Mouse (Mus musculus): ENCODE measurements around the gene Mical2. TPM values are rescaled to one million over a fixed set of nuclear protein-coding genes. Genes with fewer than 3 reads are reported as not detected.

Gene Mical2
- polyA plus RNA-seq, 1 experiment from 2014 or later, result 15.3 TPM

DNA sequence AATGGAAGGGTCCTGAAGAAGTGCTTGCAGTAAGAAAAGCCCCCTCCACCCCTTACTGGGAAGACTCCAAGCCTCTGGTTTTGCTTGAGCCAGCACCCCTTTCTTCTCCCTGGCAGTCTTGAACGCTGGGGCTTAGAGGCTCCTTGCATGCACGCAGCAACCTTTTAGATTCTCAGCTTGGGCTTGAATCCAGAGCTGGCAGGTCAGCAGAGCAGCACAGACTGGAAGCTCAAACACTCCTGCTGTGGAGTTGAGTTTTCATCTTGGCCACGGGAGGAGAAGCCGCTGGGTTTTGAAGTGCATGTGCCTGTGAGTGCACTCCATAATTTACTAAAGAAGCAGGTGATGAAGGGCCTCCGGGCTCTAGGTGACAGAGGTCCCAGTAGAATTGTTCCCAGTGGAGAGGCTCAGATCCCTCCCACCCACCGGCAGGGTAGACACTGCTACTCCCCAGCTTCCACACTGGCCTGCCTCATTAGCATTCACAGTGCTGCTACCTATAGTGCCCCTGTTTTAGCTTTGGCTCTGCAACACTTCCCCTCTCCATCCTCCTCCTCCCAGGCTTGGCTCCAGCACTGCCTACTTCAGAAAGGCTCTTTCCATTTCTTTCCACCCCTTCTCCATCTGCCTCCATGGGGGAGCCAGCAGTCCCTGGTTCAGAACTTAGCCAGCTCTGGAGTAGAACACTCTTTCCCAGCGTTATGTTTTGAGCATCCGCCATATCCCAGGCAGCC is 15.7 kb downstream of the Mical2 start:
- peaks cover 3% of the 10 kb centered on the region; the same call in 1 of the 2 replicates for H3K36me3 ChIP-seq (ENCODE audit: insufficient read depth)
- H3K9me3 ChIP-seq (ENCODE audit: low read depth, low read length), result no peaks in the 10 kb centered on the region
- no peak overlapping the region for H3K27ac ChIP-seq (ENCODE audit: low read depth)
- ATAC-seq (ENCODE audit: insufficient read depth) (no peak), DNase-seq (no peak)
- H3K4me2 ChIP-seq, result no peak overlapping the region
- 55% methylated on average over 8 of the region's 8 CpGs for WGBS
- H3K4me3 ChIP-seq (ENCODE audit: low read depth, low read length), result no peak overlapping the region
- H3K9ac ChIP-seq, result no peak overlapping the region
- H3K27me3 ChIP-seq (ENCODE audit: insufficient read depth, low read length), result no peaks in the 10 kb centered on the region
- peaks cover 5% of the 10 kb centered on the region; the same call in 1 of the 2 replicates for H3K4me1 ChIP-seq (ENCODE audit: insufficient read depth)
- TF ChIP-seq CTCF (IDR thresholded peaks at IDR 0.05; ENCODE audit: low read depth), result no peak

DNA sequence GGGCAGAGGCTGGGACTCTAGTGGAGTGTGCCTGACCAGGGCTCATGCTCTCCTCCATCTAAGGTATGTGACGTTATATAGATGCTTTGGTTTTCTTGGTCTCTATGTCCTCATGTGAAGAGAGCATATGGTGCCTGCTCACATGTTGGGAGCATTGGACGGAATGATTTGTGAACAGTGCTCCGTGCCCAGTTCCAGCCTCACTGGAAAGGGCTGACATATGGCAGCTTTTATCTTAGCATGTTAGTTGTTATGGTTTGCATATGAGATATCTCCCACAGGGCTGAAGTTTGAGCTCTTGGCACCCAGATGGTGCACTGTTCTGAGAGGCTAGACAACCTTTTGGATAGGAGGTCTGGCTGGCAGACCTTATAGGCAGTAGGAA is 16.3 kb downstream of the Mical2 start:
- no peak for DNase-seq
- 91% methylated on average over 3 of the region's 3 CpGs for WGBS
- H3K9ac ChIP-seq, result no peak overlapping the region
- no peak overlapping the region for H3K4me3 ChIP-seq (ENCODE audit: low read depth, low read length)
- H3K4me2 ChIP-seq, result no peak overlapping the region
- TF ChIP-seq CTCF (IDR thresholded peaks at IDR 0.05; ENCODE audit: low read depth), result no peak
- peaks cover 5% of the 10 kb centered on the region; the same call in 1 of the 2 replicates for H3K4me1 ChIP-seq (ENCODE audit: insufficient read depth)
- no peaks in the 10 kb centered on the region for H3K9me3 ChIP-seq (ENCODE audit: low read depth, low read length)
- peaks cover 3% of the 10 kb centered on the region; the same call in 1 of the 2 replicates for H3K36me3 ChIP-seq (ENCODE audit: insufficient read depth)
- ATAC-seq (ENCODE audit: insufficient read depth), result no peak
- H3K27me3 ChIP-seq (ENCODE audit: insufficient read depth, low read length), result no peaks in the 10 kb centered on the region
- no peak overlapping the region for H3K27ac ChIP-seq (ENCODE audit: low read depth)

DNA sequence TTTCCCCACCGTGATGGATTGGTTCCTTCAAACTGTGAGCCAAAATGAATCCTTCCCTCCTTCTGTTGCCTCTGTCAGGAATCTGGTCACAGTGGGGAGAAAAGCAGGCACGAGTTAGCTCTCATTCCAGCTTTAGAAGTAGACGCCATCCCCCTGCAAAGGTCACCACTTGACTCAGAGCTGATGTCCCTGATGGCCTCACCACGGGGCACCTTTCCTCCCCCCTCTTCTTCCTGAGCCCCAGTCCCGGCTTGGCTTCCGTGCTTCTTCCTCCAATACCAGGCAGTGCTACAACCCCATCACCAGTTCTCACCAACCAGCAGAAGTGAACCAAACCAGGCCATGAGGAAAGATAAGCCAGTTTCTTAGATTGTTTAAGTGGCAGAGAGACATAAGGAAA is 16.9 kb downstream of the Mical2 start:
- Histone ChIP-seq H3K36me3 (ENCODE audit: insufficient read depth) (peaks cover 3% of the 10 kb centered on the region; the same call in 1 of the 2 replicates), H3K4me1 (ENCODE audit: insufficient read depth) (peaks cover 5% of the 10 kb centered on the region; the same call in 1 of the 2 replicates), H3K4me2 (no peak overlapping the region), H3K4me3 (ENCODE audit: low read depth, low read length) (no peak overlapping the region), H3K27me3 (ENCODE audit: insufficient read depth, low read length) (no peaks in the 10 kb centered on the region), H3K9me3 (ENCODE audit: low read depth, low read length) (no peaks in the 10 kb centered on the region), H3K27ac (ENCODE audit: low read depth) (no peak overlapping the region), H3K9ac (no peak overlapping the region)
- ATAC-seq (ENCODE audit: insufficient read depth), result no peak
- WGBS, result 62% methylated on average over 6 of the region's 6 CpGs
- TF ChIP-seq CTCF (IDR thresholded peaks at IDR 0.05; ENCODE audit: low read depth), result no peak
- no peak for DNase-seq

DNA sequence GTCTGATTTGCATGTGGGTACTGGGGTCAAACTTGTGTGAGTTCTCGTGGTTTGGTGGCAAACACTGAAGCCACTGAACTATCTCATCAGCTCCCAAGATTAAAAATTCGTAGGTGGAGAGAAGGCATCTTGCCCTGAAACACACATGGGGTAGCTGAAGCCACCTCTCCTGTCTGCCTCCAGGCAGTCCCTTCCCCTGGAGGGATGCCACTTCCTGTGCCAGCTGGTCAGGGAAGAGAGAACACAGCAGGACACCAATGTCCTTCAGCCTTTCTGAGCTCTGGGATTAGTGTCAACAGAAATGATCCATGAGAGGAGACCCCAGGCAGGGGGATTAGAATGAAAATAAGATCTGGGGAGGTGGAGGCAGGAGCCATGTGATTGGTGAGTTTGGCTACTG is 18.4 kb downstream of the Mical2 start:
- Histone ChIP-seq H3K4me2 (no peak overlapping the region), H3K9ac (no peak overlapping the region), H3K27ac (ENCODE audit: low read depth) (no peak overlapping the region), H3K4me1 (ENCODE audit: insufficient read depth) (peaks cover 5% of the 10 kb centered on the region; the same call in 1 of the 2 replicates), H3K4me3 (ENCODE audit: low read depth, low read length) (no peak overlapping the region), H3K9me3 (ENCODE audit: low read depth, low read length) (no peaks in the 10 kb centered on the region), H3K36me3 (ENCODE audit: insufficient read depth) (peaks cover 3% of the 10 kb centered on the region; the same call in 1 of the 2 replicates), H3K27me3 (ENCODE audit: insufficient read depth, low read length) (no peaks in the 10 kb centered on the region)
- no peak for TF ChIP-seq CTCF (IDR thresholded peaks at IDR 0.05; ENCODE audit: low read depth)
- DNase-seq, result no peak
- 62% methylated on average over 2 of the region's 2 CpGs for WGBS
- no peak for ATAC-seq (ENCODE audit: insufficient read depth)

DNA sequence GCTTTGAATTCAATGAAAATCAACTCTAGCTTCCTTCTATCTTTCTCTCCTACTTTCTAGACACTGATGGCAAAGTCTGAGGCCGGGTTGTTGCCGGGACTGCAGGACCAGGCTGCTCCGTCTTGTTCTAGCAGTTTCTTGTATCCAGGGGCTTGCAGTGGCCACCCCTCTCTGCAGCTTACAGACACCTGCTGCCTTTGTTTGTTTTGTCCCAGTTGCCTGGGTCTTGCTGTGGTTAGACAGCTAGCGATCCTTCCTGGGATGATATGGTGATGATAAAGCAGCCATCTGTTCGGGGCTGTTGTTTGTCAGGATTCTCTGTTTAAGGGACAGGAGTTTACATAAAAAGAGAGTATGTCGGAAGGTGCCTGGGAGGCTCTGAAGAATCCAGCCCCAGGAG is 19.0 kb downstream of the Mical2 start:
- Histone ChIP-seq H3K27ac (ENCODE audit: low read depth) (no peak overlapping the region), H3K9ac (no peak overlapping the region), H3K36me3 (ENCODE audit: insufficient read depth) (peaks cover 3% of the 10 kb centered on the region; the same call in 1 of the 2 replicates), H3K4me3 (ENCODE audit: low read depth, low read length) (no peak overlapping the region), H3K4me1 (ENCODE audit: insufficient read depth) (peaks cover 5% of the 10 kb centered on the region; the same call in 1 of the 2 replicates), H3K27me3 (ENCODE audit: insufficient read depth, low read length) (no peaks in the 10 kb centered on the region), H3K4me2 (no peak overlapping the region), H3K9me3 (ENCODE audit: low read depth, low read length) (no peaks in the 10 kb centered on the region)
- DNase-seq (no peak), ATAC-seq (ENCODE audit: insufficient read depth) (no peak)
- WGBS, result 16% methylated on average over 6 of the region's 6 CpGs
- TF ChIP-seq CTCF (IDR thresholded peaks at IDR 0.05; ENCODE audit: low read depth), result no peak

DNA sequence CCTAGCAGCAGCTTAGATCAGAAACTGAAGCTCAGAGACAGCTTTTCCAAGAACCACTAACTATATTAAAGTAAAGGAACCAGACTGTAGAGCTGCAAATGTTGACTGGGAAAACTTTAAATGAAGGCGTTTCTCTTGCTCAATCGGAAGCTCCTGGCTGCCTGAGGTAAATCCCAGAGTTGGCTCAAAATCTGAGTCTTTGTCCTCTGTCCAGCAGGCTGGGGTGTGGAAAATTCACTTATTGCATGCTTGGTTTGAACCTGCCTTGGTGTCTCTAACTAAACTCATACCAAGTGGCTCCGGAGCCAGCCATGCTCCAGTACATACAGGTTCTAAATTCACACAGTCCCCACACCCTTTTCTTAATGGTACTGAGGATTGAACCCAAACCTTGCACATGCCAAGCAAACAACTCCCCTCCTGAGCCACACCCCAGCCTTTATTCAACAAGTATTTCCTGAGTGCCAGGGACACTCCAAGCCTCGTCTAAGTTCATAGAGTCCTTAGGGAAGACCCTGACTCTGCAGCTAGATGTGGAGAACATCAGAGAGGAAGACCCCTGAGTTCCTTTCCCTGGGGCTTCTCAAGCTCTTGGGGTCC is 20.3 kb downstream of the Mical2 start:
- DNase-seq (no peak), ATAC-seq (ENCODE audit: insufficient read depth) (no peak)
- Histone ChIP-seq H3K27me3 (ENCODE audit: insufficient read depth, low read length) (no peaks in the 10 kb centered on the region), H3K4me3 (ENCODE audit: low read depth, low read length) (no peak overlapping the region), H3K36me3 (ENCODE audit: insufficient read depth) (no peaks in the 10 kb centered on the region), H3K4me2 (no peak overlapping the region), H3K4me1 (ENCODE audit: insufficient read depth) (peaks cover 5% of the 10 kb centered on the region; the same call in 1 of the 2 replicates), H3K9ac (no peak overlapping the region), H3K27ac (ENCODE audit: low read depth) (no peak overlapping the region), H3K9me3 (ENCODE audit: low read depth, low read length) (no peaks in the 10 kb centered on the region)
- no peak for TF ChIP-seq CTCF (IDR thresholded peaks at IDR 0.05; ENCODE audit: low read depth)
- WGBS, result 74% methylated on average over 4 of the region's 4 CpGs

DNA sequence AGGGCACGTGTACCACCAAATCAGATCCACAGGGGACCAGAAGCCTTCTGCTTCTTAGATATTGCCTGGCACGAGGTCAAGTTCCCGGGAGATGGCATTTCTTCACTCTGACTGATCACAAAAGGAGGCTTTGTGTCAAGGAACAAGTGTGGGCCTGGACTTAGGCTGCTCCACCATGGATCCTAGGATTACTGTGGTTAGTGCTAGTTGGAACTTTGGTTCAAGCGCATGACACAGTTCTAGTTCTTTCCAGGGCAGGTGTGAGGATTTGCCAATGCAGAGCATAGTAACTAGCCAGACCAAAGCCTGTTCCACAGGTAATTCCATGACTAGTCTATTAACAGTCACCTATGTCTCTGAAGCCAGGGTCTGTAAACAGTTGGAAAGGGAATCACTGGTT is 20.8 kb downstream of the Mical2 start:
- Histone ChIP-seq H3K4me2 (no peak overlapping the region), H3K36me3 (ENCODE audit: insufficient read depth) (no peaks in the 10 kb centered on the region), H3K27ac (ENCODE audit: low read depth) (no peak overlapping the region), H3K9ac (no peak overlapping the region), H3K9me3 (ENCODE audit: low read depth, low read length) (no peaks in the 10 kb centered on the region), H3K4me1 (ENCODE audit: insufficient read depth) (peaks cover 5% of the 10 kb centered on the region; the same call in 1 of the 2 replicates), H3K4me3 (ENCODE audit: low read depth, low read length) (no peak overlapping the region), H3K27me3 (ENCODE audit: insufficient read depth, low read length) (no peaks in the 10 kb centered on the region)
- DNase-seq, result no peak
- no peak for TF ChIP-seq CTCF (IDR thresholded peaks at IDR 0.05; ENCODE audit: low read depth)
- no peak for ATAC-seq (ENCODE audit: insufficient read depth)
- WGBS, result 83% methylated on average over 4 of the region's 4 CpGs

Measured in lung, embryonic 14.5 days (tissue).